Mouse (Mus musculus): Measurements from ENCODE around the gene Tor1b.

DNA sequence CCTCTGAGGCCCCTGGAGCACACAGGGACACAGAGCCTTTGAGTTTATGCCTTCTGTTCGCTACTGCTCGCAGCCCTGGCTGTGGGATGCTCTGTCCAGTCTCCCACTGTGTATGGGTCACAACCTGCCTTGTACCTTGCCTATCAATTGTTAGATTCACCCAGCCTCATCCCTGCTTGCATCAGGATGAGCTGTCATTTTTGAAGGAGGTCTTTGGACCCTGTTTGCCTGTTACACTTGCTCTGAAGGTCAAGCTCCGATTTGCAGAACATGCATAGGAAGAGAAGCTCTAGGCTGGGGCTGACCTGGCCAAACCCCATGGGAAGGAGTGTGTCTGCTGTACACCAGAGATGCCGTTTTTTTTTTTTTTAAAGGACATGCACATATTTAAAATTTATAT is 4.8 kb downstream of the Tor1b start:
- TF ChIP-seq CTCF (IDR thresholded peaks at IDR 0.05; ENCODE audit: borderline replicate concordance, control insufficient read depth, extremely low read depth, insufficient read depth, low read length, poor library complexity) (no peak), POLR2A (IDR thresholded peaks at IDR 0.05; ENCODE audit: control insufficient read depth, extremely low read depth, insufficient read depth, low read length, poor library complexity) (no peak)

All from thymus, adult 2 months (tissue).